Comparison of ENCODE assay signal across 8 mouse cellular contexts in the genomic region with DNA sequence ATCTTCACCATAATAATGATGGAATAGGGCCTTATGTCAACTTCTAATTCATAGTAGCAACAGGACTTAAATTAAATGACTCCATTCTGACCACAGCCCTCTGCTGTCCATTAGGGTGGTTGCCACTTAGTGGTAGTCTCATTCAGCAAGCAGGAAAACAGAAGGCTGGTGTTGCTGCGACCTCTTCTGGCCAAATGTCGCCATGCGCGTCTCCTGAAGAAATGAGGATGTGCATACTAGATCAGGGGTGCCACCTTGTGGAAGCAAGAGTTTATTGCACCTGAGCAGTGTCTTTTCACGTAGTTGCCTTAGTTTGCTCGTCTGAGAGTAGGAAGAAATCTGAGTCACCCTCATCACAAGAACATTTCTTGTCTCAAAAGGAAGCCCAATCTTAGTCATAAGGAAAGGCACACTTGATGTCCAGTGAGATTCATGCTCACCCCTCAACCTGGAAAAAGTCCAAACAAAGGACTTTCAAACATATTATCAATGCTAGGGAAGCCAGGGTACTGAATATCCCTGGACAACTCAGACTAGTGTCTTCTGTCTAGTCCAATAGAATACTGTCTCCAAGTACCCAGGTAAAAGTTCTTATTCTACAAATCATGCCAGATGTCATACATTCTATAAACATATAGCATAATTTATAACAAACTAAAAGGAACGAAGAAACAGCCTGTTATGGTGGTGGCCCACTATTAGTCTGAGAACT.
A peak's percentile ranks its signal among the peaks of the same experiment; 100 is the strongest.
DNase-seq lines count a peak whose midpoint lies in the region; ATAC-seq and TF ChIP-seq lines count a peak whose summit lies in the region.

No protein-coding gene starts in this region.

- TF ChIP-seq EP300 in heart, adult 2 months (IDR thresholded peaks at IDR 0.05; ENCODE audit: insufficient read depth, low read depth, low read length), result peak; percentile 89

- no peaks in the 10 kb centered on the region for H3K4me1 ChIP-seq in embryonic facial prominence, embryonic 12.5 days
- H3K4me1 ChIP-seq in heart, adult 2 months (ENCODE audit: control insufficient read depth, insufficient read depth, low read length), result no peaks in the 10 kb centered on the region
- no peaks in the 10 kb centered on the region for H3K4me1 ChIP-seq in kidney, adult 2 months (ENCODE audit: control insufficient read depth, insufficient read depth, low read length)
- H3K4me1 ChIP-seq in limb, embryonic 11.5 days (ENCODE audit: control insufficient read depth, insufficient read depth, low read length), result no peaks in the 10 kb centered on the region
- H3K4me1 ChIP-seq in midbrain, embryonic 16.5 days (ENCODE audit: control insufficient read depth, insufficient read depth, low read length), result no peaks in the 10 kb centered on the region

- no peak overlapping the region for H3K4me2 ChIP-seq in embryonic facial prominence, embryonic 12.5 days (replicated peaks)
- H3K4me2 ChIP-seq in limb, embryonic 11.5 days (ENCODE audit: low read depth, severe bottlenecking), result no peak overlapping the region
- H3K4me2 ChIP-seq in midbrain, embryonic 16.5 days (ENCODE audit: low read length), result no peak overlapping the region

- no peak; the same call in 1 of the 2 replicates for TF ChIP-seq CTCF in heart, adult 2 months (IDR thresholded peaks at IDR 0.05)
- peak; percentile 100; the same call in 1 of the 2 replicates for TF ChIP-seq CTCF in kidney, adult 2 months (conservative IDR thresholded peaks at IDR 0.05; ENCODE audit: insufficient read depth, insufficient read length, low read depth, low read length)

- no peak overlapping the region for H3K9ac ChIP-seq in embryonic facial prominence, embryonic 12.5 days
- no peak overlapping the region for H3K9ac ChIP-seq in heart, adult 2 months (ENCODE audit: low read depth, low read length)
- H3K9ac ChIP-seq in limb, embryonic 11.5 days (ENCODE audit: low read length), result no peak overlapping the region
- no peak overlapping the region for H3K9ac ChIP-seq in midbrain, embryonic 16.5 days (ENCODE audit: low read depth, low read length)

- 15% methylated on average over 7 of the region's 7 CpGs for WGBS in embryonic facial prominence, embryonic 12.5 days
- 15% methylated on average over 7 of the region's 7 CpGs for WGBS in heart, adult 2 months
- WGBS in kidney, adult 2 months, result 13% methylated on average over 7 of the region's 7 CpGs
- WGBS in limb, embryonic 11.5 days, result 15% methylated on average over 7 of the region's 7 CpGs
- WGBS in midbrain, embryonic 16.5 days, result 14% methylated on average over 7 of the region's 7 CpGs

- no peaks in the 10 kb centered on the region for H3K36me3 ChIP-seq in embryonic facial prominence, embryonic 12.5 days
- H3K36me3 ChIP-seq in heart, adult 2 months (ENCODE audit: control insufficient read depth, insufficient read depth, low read length), result no peaks in the 10 kb centered on the region
- H3K36me3 ChIP-seq in kidney, adult 2 months (ENCODE audit: control insufficient read depth, insufficient read depth, low read length), result no peaks in the 10 kb centered on the region
- H3K36me3 ChIP-seq in limb, embryonic 11.5 days (ENCODE audit: control insufficient read depth, insufficient read depth, low read length), result no peaks in the 10 kb centered on the region
- H3K36me3 ChIP-seq in midbrain, embryonic 16.5 days (ENCODE audit: control insufficient read depth, insufficient read depth, low read length), result no peaks in the 10 kb centered on the region

- ATAC-seq in embryonic facial prominence, embryonic 12.5 days (ENCODE audit: insufficient number of reproducible peaks, insufficient read depth, low FRiP score, low TSS enrichment), result 0 out of 2 replicates have a peak, but pooled peaks have one; percentile 47
- peak; percentile 73; the same call in 1 of the 2 replicates for ATAC-seq in limb, embryonic 11.5 days (ENCODE audit: insufficient number of reproducible peaks, low FRiP score, low TSS enrichment, low read depth)
- ATAC-seq in midbrain, embryonic 16.5 days, result peak; percentile 90

- no peak overlapping the region for H3K27ac ChIP-seq in embryonic facial prominence, embryonic 12.5 days
- no peak overlapping the region for H3K27ac ChIP-seq in heart, adult 2 months
- no peak overlapping the region for H3K27ac ChIP-seq in kidney, adult 2 months (ENCODE audit: insufficient read depth, low read depth, low read length)
- H3K27ac ChIP-seq in limb, embryonic 11.5 days (replicated peaks; ENCODE audit: low read depth, low read length), result no peak overlapping the region
- H3K27ac ChIP-seq in midbrain, embryonic 16.5 days (ENCODE audit: low read length), result no peak overlapping the region

- H3K4me3 ChIP-seq in embryonic facial prominence, embryonic 12.5 days, result no peak overlapping the region
- no peak overlapping the region for H3K4me3 ChIP-seq in heart, adult 2 months
- no peak overlapping the region for H3K4me3 ChIP-seq in kidney, adult 2 months (ENCODE audit: insufficient read depth, low read depth, low read length)
- H3K4me3 ChIP-seq in limb, embryonic 11.5 days (ENCODE audit: low read depth, low read length), result no peak overlapping the region
- H3K4me3 ChIP-seq in midbrain, embryonic 16.5 days (ENCODE audit: low read depth, low read length), result no peak overlapping the region

- TF ChIP-seq POLR2A in heart, adult 2 months (IDR thresholded peaks at IDR 0.05; ENCODE audit: insufficient read depth, low read depth, low read length), result no peak
- no peak for TF ChIP-seq POLR2A in kidney, adult 2 months (IDR thresholded peaks at IDR 0.05; ENCODE audit: low read depth, low read length)

- no peaks in the 10 kb centered on the region for H3K27me3 ChIP-seq in embryonic facial prominence, embryonic 12.5 days
- H3K27me3 ChIP-seq in heart, adult 2 months (ENCODE audit: control insufficient read depth, insufficient read depth, low read length), result no peaks in the 10 kb centered on the region
- H3K27me3 ChIP-seq in kidney, adult 2 months (replicated peaks; ENCODE audit: control insufficient read depth, insufficient read depth, low read length), result no peaks in the 10 kb centered on the region
- H3K27me3 ChIP-seq in limb, embryonic 11.5 days (ENCODE audit: control insufficient read depth, insufficient read depth, low read length), result no peaks in the 10 kb centered on the region
- H3K27me3 ChIP-seq in midbrain, embryonic 16.5 days (ENCODE audit: control insufficient read depth, insufficient read depth, low read depth, low read length), result no peaks in the 10 kb centered on the region

- H3K9me3 ChIP-seq in embryonic facial prominence, embryonic 12.5 days, result no peaks in the 10 kb centered on the region
- no peaks in the 10 kb centered on the region for H3K9me3 ChIP-seq in limb, embryonic 11.5 days (ENCODE audit: control insufficient read depth, low read length)
- H3K9me3 ChIP-seq in midbrain, embryonic 16.5 days (replicated peaks; ENCODE audit: control insufficient read depth, low read length, poor library complexity, severe bottlenecking), result no peaks in the 10 kb centered on the region

- H3K79me2 ChIP-seq in heart, adult 2 months (replicated peaks; ENCODE audit: control insufficient read depth, insufficient read depth, low read length), result no peaks in the 10 kb centered on the region

- intact Hi-C loops in heart, adult 2 months (cut with DNase I), result loop anchor here (1.0 kb wide), 2 partner anchors 95 to 105 kb away; no protein-coding TSS in a partner anchor

- DNase-seq in 3134 (ENCODE audit: extremely low read depth, insufficient read length, low spot score), result peak; percentile 69
- DNase-seq in adrenal gland, postnatal 25 days, result peak; percentile 86
- peak; percentile 87 to 88 for DNase-seq in heart, adult 2 months
- DNase-seq in kidney, adult 2 months, result peak; percentile 96
- DNase-seq in limb, embryonic 11.5 days (ENCODE audit: low spot score), result peak; percentile 95
- peak; percentile 92 to 94 for DNase-seq in spleen, postnatal 10 days (ENCODE audit: low spot score in 2 of 2)
